In genomic region chr3:30855604-30856458, GRCm38 (mm10) we compare ENCODE assay signal across 8 mouse cellular contexts. TPM values are rescaled to one million over a fixed set of nuclear protein-coding genes. Genes with fewer than 3 reads are reported as not detected.
DNase-seq lines count a peak whose midpoint lies in the region; ATAC-seq and TF ChIP-seq lines count a peak whose summit lies in the region.

Gene Gpr160 (plus strand): TSS chr3:30855950.

- under 1% methylated on average over 75 of the region's 75 CpGs for WGBS in cerebellum, adult 2 months
- WGBS in lung, embryonic 15.5 days: under 1% methylated on average over 69 of the region's 75 CpGs
- WGBS in olfactory bulb, adult 2 months: 1% methylated on average over 75 of the region's 75 CpGs

- peak within 1 kb of the TSS; percentile 89 for H3K4me3 ChIP-seq in ES-E14 (ENCODE audit: insufficient read depth in 1 of 2, low read depth in 1 of 2, low read length in 2 of 2, poor library complexity in 1 of 2, severe bottlenecking in 1 of 2)
- H3K4me3 ChIP-seq in cerebellum, adult 2 months (replicated peaks; ENCODE audit: insufficient read depth, low read depth, low read length): peak within 1 kb of the TSS; percentile 59
- H3K4me3 ChIP-seq in lung, embryonic 15.5 days: peak within 1 kb of the TSS; percentile 63
- peak within 1 kb of the TSS; percentile 53 for H3K4me3 ChIP-seq in olfactory bulb, adult 2 months (ENCODE audit: insufficient read depth, low read depth, low read length)

- peak; percentile 38; the same call in 1 of the 2 replicates for TF ChIP-seq CTCF in cerebellum, adult 2 months (IDR thresholded peaks at IDR 0.05; ENCODE audit: borderline replicate concordance, insufficient read depth, low read depth, low read length)
- 0 out of 2 replicates have a peak, but pooled peaks have one; percentile 18 for TF ChIP-seq CTCF in olfactory bulb, adult 2 months (IDR thresholded peaks at IDR 0.05; ENCODE audit: insufficient read depth, low read depth, low read length)

- H3K9ac ChIP-seq in ES-E14 (ENCODE audit: insufficient read depth, low read depth, low read length, poor library complexity, severe bottlenecking): peak within 1 kb of the TSS; percentile 86
- H3K9ac ChIP-seq in lung, embryonic 15.5 days: peak within 1 kb of the TSS; percentile 53

- DNase-seq in ES-E14 (ENCODE audit: low read depth, low spot score): peak; percentile 69
- peak; percentile 40 to 47 for DNase-seq in cerebellum, adult 2 months
- peak; percentile 46 for DNase-seq in layer of hippocampus, adult 9-10 months (ENCODE audit: low spot score)
- DNase-seq in thymus, adult 18-20 months: peak; percentile 45 to 54

- no peaks in the 10 kb centered on the region for H3K27me3 ChIP-seq in cerebellum, adult 2 months (ENCODE audit: control insufficient read depth, insufficient read depth, low read length)
- H3K27me3 ChIP-seq in lung, embryonic 15.5 days: peaks cover 17% of the 10 kb centered on the region

- H3K27ac ChIP-seq in ES-E14 (ENCODE audit: insufficient read depth, low read depth, low read length, poor library complexity, severe bottlenecking): peak within 1 kb of the TSS; percentile 35; the same call in 1 of the 2 replicates
- H3K27ac ChIP-seq in cerebellum, adult 2 months (ENCODE audit: insufficient read depth, low read length): no peak within 1 kb of the TSS
- peak within 1 kb of the TSS; percentile 44; the same call in 1 of the 2 replicates for H3K27ac ChIP-seq in lung, embryonic 15.5 days
- no peak within 1 kb of the TSS for H3K27ac ChIP-seq in olfactory bulb, adult 2 months (ENCODE audit: insufficient read depth, low read depth, low read length)

- peak; percentile 82 for ATAC-seq in frontal cortex, adult (ENCODE audit: low TSS enrichment)
- peak; percentile 76 to 79 for ATAC-seq in hematopoietic stem cell, adult 5-6 weeks (replicated peaks in 1 of 2; ENCODE audit: insufficient read depth in 1 of 2, low FRiP score in 2 of 2, low TSS enrichment in 1 of 2, low read depth in 1 of 2, poor library complexity in 2 of 2, severe bottlenecking in 2 of 2)
- ATAC-seq in lung, embryonic 15.5 days (ENCODE audit: borderline replicate concordance, extremely low read depth, low FRiP score, low TSS enrichment): peak; percentile 87

- no peak for TF ChIP-seq POLR2A in cerebellum, adult 2 months (IDR thresholded peaks at IDR 0.05; ENCODE audit: borderline replicate concordance, insufficient read depth, low read length)
- no peak for TF ChIP-seq POLR2A in olfactory bulb, adult 2 months (IDR thresholded peaks at IDR 0.05; ENCODE audit: insufficient read depth, low read depth, low read length)

- in situ Hi-C loops in ES-E14 (cut with MboI; ENCODE audit: low sequenced_read_pairs in 2 of 2, unreplicated experiment in 2 of 2): no loop called here

- peak within 1 kb of the TSS; percentile 99 for H3K4me2 ChIP-seq in lung, embryonic 15.5 days

- no peaks in the 10 kb centered on the region for H3K36me3 ChIP-seq in ES-E14 (ENCODE audit: control insufficient read depth, insufficient read depth, low read length, poor library complexity, severe bottlenecking)
- no peaks in the 10 kb centered on the region for H3K36me3 ChIP-seq in lung, embryonic 15.5 days

- H3K9me3 ChIP-seq in ES-E14 (ENCODE audit: control insufficient read depth, insufficient read depth, low read depth, low read length): no peaks in the 10 kb centered on the region
- no peaks in the 10 kb centered on the region for H3K9me3 ChIP-seq in lung, embryonic 15.5 days

- H3K4me1 ChIP-seq in ES-E14 (ENCODE audit: control insufficient read depth in 2 of 2, insufficient read depth in 2 of 2, low read length in 2 of 2, poor library complexity in 1 of 2): peaks cover 3 to 7% of the 10 kb centered on the region in 2 experiments; a peak in 3 of 4 replicates
- H3K4me1 ChIP-seq in cerebellum, adult 2 months (ENCODE audit: control insufficient read depth, insufficient read depth, low read length): no peaks in the 10 kb centered on the region; the same call in 1 of the 2 replicates
- peaks cover 5% of the 10 kb centered on the region for H3K4me1 ChIP-seq in lung, embryonic 15.5 days
- H3K4me1 ChIP-seq in olfactory bulb, adult 2 months (ENCODE audit: control insufficient read depth, insufficient read depth, low read length): peaks cover 8% of the 10 kb centered on the region

TF ChIP-seq in ES-E14, 5 proteins besides CTCF, POLR2A, EP300 and RAD21:
- no peak for TF ChIP-seq ZNF384 (IDR thresholded peaks at IDR 0.05; ENCODE audit: low read depth, low read length)
- TF ChIP-seq ZC3H11A (IDR thresholded peaks at IDR 0.05; ENCODE audit: borderline replicate concordance, low read depth, low read length): no peak
- TF ChIP-seq HCFC1 (IDR thresholded peaks at IDR 0.05; ENCODE audit: borderline replicate concordance, insufficient read depth, low read length): no peak; the same call in 1 of the 2 replicates
- TF ChIP-seq MAFK (IDR thresholded peaks at IDR 0.05; ENCODE audit: insufficient read depth, low read depth, low read length): no peak
- no peak for TF ChIP-seq CHD2 (IDR thresholded peaks at IDR 0.05; ENCODE audit: low read depth, low read length)
TF ChIP-seq in ES-E14: peak in this region for 0.

RNA-seq across cellular contexts. Expression of gene Gpr160, which starts in this region (rescaled TPM):
- total RNA-seq in ES-E14 (2012; rRNA removed): 12.6 and 15.8 TPM in 2 replicates
- polyA plus RNA-seq in cerebellum, adult 2 months (2012; rRNA removed): 0.72 and 1.1 TPM in 2 replicates
- total RNA-seq in hematopoietic stem cell, adult 5-6 weeks (2017): 21.1 and 21.6 TPM in 2 replicates
- polyA plus RNA-seq in lung, embryonic 15.5 days (2015; fragmentation: Nextera tagmentation; extraction: Ambion mirVana): 4.5 and 5.2 TPM in 2 replicates
- polyA plus RNA-seq in olfactory bulb, adult 2 months (2012; ENCODE audit: insufficient read depth, insufficient read length, low replicate concordance, missing spikeins): not detected in 2 replicates

Comparison
In these comparisons a context has a peak if more than half of its experiments do, and no peak if none do; other contexts are left out.
1. H3K27ac ChIP-seq: peak in ES-E14 (single experiment) and lung, embryonic 15.5 days (single experiment); none in cerebellum, adult 2 months (single experiment) and olfactory bulb, adult 2 months (single experiment).
2. Peak in every context shown above with its lines, with median percentiles within 50 percentile points of each other: DNase-seq, H3K4me3 ChIP-seq and ATAC-seq.